Mouse (Mus musculus) naive thymus-derived CD4-positive, alpha-beta T cell, adult 5 months (primary cell): ENCODE data around the gene Skint10. TPM values are rescaled to one million over a fixed set of nuclear protein-coding genes. Genes with fewer than 3 reads are reported as not detected.

Experiments used
- polyA plus RNA-seq: library from polyadenylated mRNA; unstranded; fragments of 100-300 nt; shearing (Covaris generic); gene quantifications from one replicate; pipeline ENCODE4 v1.2.1, GENCODE M21; 2017

Gene Skint10
- not detected for polyA plus RNA-seq

GRCm38 (mm10) chr4:112774766-112775165 lies at the start of gene Skint10:
Gene Skint10, minus strand, starts transcription at chr4:112774866.

Other genes with a start within 250 kb of the Skint10 start
- not detected for gene Skint2, start 217.7 kb downstream of the Skint10 start, polyA plus RNA-seq